Mouse (Mus musculus) forebrain, embryonic 15.5 days (tissue): Measurements from ENCODE around the gene Glod5. TPM values are rescaled to one million over a fixed set of nuclear protein-coding genes. Genes with fewer than 3 reads are reported as not detected.
"Not testable (repeated sequence)": the region's sequence is repeated elsewhere in the genome, so short reads cannot be mapped to it uniquely, and the experiment has no call there.

Source experiments
- ATAC-seq: fragments of 200-750 bp; cut with Nextera tagmentation; replicated peaks from 2 replicates; pipeline ENCODE4 v1.8.0; 2017; ENCODE audit warnings: mild to moderate bottlenecking, moderate TSS enrichment, moderate library complexity
- H3K27ac ChIP-seq: fragments of 300-500 bp; sonication (generic); replicated peaks from 2 replicates; pipeline ENCODE4 v1.5.1; 2015; ENCODE audit warnings: mild to moderate bottlenecking, inconsistent platforms
- H3K27me3 ChIP-seq: fragments of 300-500 bp; sonication (generic); 2 replicates; pipeline ENCODE4 v1.6.1; 2015; ENCODE audit warnings: inconsistent platforms
- H3K36me3 ChIP-seq: fragments of 300-500 bp; sonication (generic); 2 replicates; pipeline ENCODE4 v1.6.1; 2015; ENCODE audit warnings: mild to moderate bottlenecking, inconsistent platforms
- H3K4me1 ChIP-seq: fragments of 300-500 bp; sonication (generic); 2 replicates; pipeline ENCODE4 v1.6.1; 2015; ENCODE audit warnings: inconsistent platforms
- H3K4me2 ChIP-seq: fragments of 300-500 bp; sonication (generic); replicated peaks from 2 replicates; pipeline ENCODE4 v1.6.1; 2015; ENCODE audit warnings: mild to moderate bottlenecking, inconsistent platforms
- H3K4me3 ChIP-seq: fragments of 300-500 bp; sonication (generic); 2 replicates; pipeline ENCODE4 v1.5.1; 2015; ENCODE audit warnings: mild to moderate bottlenecking, inconsistent platforms
- H3K9ac ChIP-seq: fragments of 300-500 bp; sonication (generic); replicated peaks from 2 replicates; pipeline ENCODE4 v1.6.1; 2015; ENCODE audit warnings: mild to moderate bottlenecking, inconsistent platforms
- H3K9me3 ChIP-seq: fragments of 300-500 bp; sonication (generic); 2 replicates; pipeline ENCODE4 v1.6.1; 2016; ENCODE audit warnings: inconsistent platforms
- WGBS: fragments of 180-500 bp; shearing (Covaris S2); methylation state at CpG from one replicate; pipeline ENCODE4 v1.1.7; 2015; ENCODE audit warnings: mixed read lengths; 5-methylcytosine and 5-hydroxymethylcytosine counted together
- polyA plus RNA-seq: library from polyadenylated mRNA; unstranded; fragments of >200 nt; fragmentation: Nextera tagmentation; extraction: Ambion mirVana; gene quantifications from 2 replicates; pipeline ENCODE4 v1.2.1, GENCODE M21; 2015

Gene Glod5
- 0.29 and 0.36 TPM in 2 replicates for polyA plus RNA-seq

DNA sequence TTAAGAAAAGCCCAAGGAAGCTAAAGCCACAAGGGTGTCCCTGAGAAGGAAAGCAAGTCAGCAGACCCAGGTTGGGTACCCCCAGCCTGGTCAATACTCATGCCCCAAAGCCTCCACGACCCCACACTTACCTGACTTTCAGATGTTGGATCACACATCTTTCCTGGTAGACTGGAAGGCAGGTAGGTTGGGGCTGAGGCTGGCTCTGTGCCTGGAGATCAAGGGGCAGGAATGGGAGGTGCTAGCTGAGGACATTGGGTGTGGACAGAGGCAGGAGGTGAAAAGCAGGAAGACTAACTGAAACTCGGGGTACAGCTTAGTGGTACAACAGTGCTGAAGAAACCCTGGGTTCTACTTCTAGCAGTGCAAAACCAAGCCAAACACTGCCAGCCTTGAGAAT is at the start of gene Glod5:
Glod5 (minus strand) TSS at position 207 of the 400 bp plus-strand sequence.
- Histone ChIP-seq H3K4me2 (no peak within 1 kb of the TSS), H3K27me3 (no peaks in the 10 kb centered on the region), H3K4me1 (peaks cover under 1% of the 10 kb centered on the region; the same call in 1 of the 2 replicates), H3K27ac (no peak within 1 kb of the TSS), H3K4me3 (no peak within 1 kb of the TSS), H3K36me3 (no peaks in the 10 kb centered on the region), H3K9me3 (no peaks in the 10 kb centered on the region), H3K9ac (no peak within 1 kb of the TSS)
- WGBS: 72% methylated on average over 2 of the region's 2 CpGs
- ATAC-seq: no peak

DNA sequence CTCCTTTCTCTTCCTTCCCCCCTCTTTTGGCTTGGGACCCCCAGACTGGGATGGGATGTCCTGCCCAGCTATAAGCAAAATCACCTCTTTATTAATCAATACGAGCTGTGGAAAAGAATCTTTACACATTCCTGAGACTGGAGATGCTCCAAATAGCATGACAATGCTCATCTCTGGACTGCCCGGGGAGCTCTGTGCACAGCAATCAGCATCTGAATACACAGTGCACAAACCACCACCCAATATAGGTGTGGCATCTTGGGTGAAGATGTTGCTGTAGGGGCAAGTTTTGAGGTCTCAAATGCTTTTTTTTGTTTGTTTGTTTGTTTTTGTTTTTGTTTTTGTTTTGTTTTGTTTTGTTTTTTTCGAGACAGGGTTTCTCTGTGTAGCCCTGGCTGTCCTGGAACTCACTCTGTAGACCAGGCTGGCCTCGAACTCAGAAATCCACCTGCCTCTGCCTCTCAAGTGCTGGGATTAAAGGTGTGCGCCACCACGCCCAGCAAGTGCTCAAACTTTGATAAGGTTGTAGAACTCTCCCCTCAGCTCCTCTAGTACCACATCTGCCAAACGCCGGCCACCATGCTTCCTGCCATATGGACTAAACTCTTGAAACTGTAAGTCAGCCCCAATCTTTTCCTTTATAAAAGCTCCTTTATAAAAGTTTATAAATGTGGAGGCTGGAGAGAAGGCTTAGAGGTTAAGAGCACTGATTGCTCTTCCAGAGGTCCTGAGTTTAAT is 32.9 kb upstream of the Glod5 start:
- H3K9me3 ChIP-seq, H3K27me3 ChIP-seq, ATAC-seq, H3K4me1 ChIP-seq, H3K4me2 ChIP-seq, H3K4me3 ChIP-seq, H3K36me3 ChIP-seq, H3K9ac ChIP-seq, H3K27ac ChIP-seq: not testable (repeated sequence)
- 85% methylated on average over 8 of the region's 8 CpGs for WGBS

DNA sequence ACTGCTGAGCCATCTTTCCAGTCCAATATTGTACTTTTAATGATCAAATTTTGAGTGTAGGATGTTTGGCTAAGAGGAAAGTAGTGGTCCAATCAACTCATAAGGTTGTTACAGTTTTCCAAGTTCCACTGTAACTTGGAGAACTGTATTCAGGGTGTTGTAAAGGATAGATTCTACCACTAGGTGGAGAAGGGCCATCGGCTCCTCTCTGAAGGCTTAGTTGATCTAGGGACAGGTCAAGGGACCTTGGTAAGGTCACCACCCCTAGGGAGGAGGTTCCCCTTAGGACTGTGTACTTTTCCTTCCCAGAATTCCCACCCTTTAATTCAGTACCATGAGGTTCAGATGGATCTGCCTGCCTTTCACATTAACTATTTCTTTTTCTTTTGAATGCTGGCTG is 14.7 kb upstream of the Glod5 start:
- H3K4me1 ChIP-seq: no peaks in the 10 kb centered on the region
- 74% methylated on average over 1 of the region's 1 CpGs for WGBS
- no peaks in the 10 kb centered on the region for H3K27me3 ChIP-seq
- H3K4me3 ChIP-seq: no peak overlapping the region
- H3K9ac ChIP-seq: no peak overlapping the region
- ATAC-seq: no peak
- H3K4me2 ChIP-seq: no peak overlapping the region
- no peaks in the 10 kb centered on the region for H3K9me3 ChIP-seq
- no peaks in the 10 kb centered on the region for H3K36me3 ChIP-seq
- H3K27ac ChIP-seq: no peak overlapping the region

DNA sequence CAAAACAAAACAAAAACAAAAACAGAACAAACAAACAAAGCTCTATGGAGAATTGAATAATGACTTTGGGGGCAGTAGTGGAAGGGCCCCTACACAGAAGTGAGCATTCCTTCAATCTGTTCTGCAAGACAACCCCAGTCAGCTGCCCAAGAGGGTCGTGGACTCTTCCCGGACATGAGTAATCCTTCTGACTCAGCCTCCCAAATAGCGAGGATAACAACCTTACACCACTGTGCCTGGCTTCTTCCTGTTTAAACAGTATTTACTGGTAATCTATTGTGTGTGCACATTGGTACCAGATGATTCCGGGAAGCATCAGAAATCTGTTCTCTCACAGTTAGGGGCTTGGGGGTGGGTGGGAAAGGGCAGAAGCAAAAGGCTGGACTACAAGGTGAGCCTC is 8.5 kb upstream of the Glod5 start:
- Histone ChIP-seq H3K27me3 (no peaks in the 10 kb centered on the region), H3K9me3 (no peaks in the 10 kb centered on the region), H3K9ac (no peak overlapping the region), H3K4me2 (no peak overlapping the region), H3K4me3 (no peak overlapping the region), H3K27ac (no peak overlapping the region), H3K36me3 (no peaks in the 10 kb centered on the region), H3K4me1 (no peaks in the 10 kb centered on the region)
- WGBS: 61% methylated on average over 4 of the region's 4 CpGs
- ATAC-seq: no peak

DNA sequence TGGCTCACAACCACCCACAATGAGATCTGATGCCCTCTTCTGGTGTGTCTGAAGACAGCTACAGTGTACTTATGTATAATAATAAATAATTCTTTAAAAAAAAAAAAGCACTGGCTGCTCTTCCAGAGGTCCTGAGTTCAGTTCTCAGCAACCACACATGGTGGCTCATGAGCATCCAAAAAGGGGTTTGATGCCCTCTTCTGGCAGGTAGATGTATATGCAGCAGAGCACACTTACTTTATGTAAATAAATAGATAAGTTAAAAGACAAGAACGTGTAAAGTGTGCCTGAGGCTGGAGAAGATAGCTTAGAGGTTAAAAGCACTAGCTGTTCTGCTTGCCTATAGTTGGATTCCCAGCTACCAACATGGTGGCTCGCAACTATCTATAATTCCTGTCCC is 6.5 kb upstream of the Glod5 start:
- ATAC-seq: no peak
- H3K36me3 ChIP-seq: no peaks in the 10 kb centered on the region
- H3K4me1 ChIP-seq: no peaks in the 10 kb centered on the region
- H3K27me3 ChIP-seq: no peaks in the 10 kb centered on the region
- H3K27ac ChIP-seq: no peak overlapping the region
- H3K9me3 ChIP-seq: no peaks in the 10 kb centered on the region
- 79% methylated on average over 2 of the region's 2 CpGs for WGBS
- H3K9ac ChIP-seq: no peak overlapping the region
- no peak overlapping the region for H3K4me3 ChIP-seq
- H3K4me2 ChIP-seq: no peak overlapping the region

DNA sequence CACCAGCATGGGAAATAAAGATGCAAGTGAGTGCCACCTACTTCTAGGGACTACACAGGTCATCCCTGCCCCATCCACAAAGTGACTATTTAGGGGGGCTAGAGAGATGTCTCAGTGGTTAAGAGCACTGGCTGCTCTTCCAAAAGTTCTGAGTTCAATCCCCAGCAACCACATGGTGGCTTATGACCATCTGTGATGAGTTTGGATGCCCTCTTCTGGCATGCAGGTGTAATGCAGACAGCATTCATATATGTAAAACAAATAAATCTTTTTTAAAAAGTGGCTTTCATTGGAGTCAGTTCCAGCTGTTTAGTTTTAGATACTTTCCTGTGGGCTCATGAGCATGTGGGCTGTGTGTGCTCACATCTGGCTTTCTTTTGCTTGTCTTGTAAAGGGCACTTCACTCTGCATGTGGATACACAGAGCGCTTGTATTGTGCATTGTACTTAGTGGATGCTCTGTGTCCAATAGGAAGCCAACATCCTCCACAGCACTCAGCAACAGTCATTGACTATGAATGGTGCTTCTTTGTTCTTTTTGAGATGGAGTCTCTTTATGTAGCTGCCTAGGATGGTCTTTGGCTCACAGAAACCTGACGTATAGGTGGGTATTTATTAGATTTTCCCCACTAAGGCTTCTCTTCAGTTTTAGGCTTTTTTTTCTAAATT is 2.0 kb upstream of the Glod5 start:
- H3K4me1 ChIP-seq: no peaks in the 10 kb centered on the region
- WGBS: 64% methylated on average over 2 of the region's 2 CpGs
- H3K9me3 ChIP-seq: no peaks in the 10 kb centered on the region
- no peak overlapping the region for H3K4me2 ChIP-seq
- H3K27ac ChIP-seq: no peak overlapping the region
- ATAC-seq: no peak
- no peak overlapping the region for H3K9ac ChIP-seq
- H3K27me3 ChIP-seq: no peaks in the 10 kb centered on the region
- H3K36me3 ChIP-seq: no peaks in the 10 kb centered on the region
- no peak overlapping the region for H3K4me3 ChIP-seq

DNA sequence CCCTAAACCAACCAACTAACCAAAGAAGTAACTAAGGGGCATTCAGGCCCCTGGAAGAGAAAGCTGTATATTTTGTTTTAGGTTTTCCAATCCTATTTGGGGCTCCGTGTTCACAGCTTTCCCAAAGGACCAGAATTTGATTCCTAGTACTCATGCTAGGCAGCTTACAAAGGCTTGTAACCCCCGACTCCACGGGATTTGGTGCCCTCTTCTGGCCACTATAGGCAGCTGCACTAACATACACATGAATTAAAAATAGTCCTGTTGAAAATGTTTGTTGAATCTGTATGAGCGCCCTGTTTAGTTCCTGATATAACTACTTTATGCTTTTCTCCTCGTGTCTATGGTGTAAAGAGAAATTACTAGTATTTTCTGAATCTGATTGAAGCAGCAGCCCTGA is 1.1 kb downstream of the Glod5 start:
- Histone ChIP-seq H3K9ac (no peak overlapping the region), H3K4me2 (no peak overlapping the region), H3K9me3 (no peaks in the 10 kb centered on the region), H3K4me1 (peaks cover 3% of the 10 kb centered on the region; the same call in 1 of the 2 replicates), H3K27ac (no peak overlapping the region), H3K36me3 (no peaks in the 10 kb centered on the region), H3K4me3 (no peak overlapping the region), H3K27me3 (no peaks in the 10 kb centered on the region)
- 11% methylated on average over 5 of the region's 5 CpGs for WGBS
- no peak for ATAC-seq

DNA sequence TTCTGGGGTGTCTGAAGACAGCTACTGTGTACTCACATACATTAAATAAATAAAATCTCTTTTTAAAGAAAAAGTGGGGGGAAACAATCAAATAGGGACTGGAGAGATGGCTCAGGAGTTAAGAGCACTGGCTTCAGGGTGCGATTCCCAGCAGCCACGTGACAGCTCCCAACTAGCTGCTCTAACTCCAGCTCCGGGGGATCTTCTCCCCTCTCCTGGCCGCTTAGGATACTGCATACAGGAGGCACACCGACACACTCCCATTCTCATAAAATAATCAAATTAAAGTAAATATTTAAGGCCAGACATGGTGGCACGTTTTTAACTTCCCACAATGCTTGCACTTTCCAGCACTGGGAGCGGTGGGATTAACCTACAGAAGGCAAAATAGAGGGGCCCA is 2.6 kb downstream of the Glod5 start:
- H3K4me3 ChIP-seq, H3K9ac ChIP-seq, ATAC-seq, H3K9me3 ChIP-seq, H3K4me2 ChIP-seq, H3K27ac ChIP-seq, H3K36me3 ChIP-seq, H3K4me1 ChIP-seq, H3K27me3 ChIP-seq: not testable (repeated sequence)
- WGBS: 34% methylated on average over 7 of the region's 7 CpGs

DNA sequence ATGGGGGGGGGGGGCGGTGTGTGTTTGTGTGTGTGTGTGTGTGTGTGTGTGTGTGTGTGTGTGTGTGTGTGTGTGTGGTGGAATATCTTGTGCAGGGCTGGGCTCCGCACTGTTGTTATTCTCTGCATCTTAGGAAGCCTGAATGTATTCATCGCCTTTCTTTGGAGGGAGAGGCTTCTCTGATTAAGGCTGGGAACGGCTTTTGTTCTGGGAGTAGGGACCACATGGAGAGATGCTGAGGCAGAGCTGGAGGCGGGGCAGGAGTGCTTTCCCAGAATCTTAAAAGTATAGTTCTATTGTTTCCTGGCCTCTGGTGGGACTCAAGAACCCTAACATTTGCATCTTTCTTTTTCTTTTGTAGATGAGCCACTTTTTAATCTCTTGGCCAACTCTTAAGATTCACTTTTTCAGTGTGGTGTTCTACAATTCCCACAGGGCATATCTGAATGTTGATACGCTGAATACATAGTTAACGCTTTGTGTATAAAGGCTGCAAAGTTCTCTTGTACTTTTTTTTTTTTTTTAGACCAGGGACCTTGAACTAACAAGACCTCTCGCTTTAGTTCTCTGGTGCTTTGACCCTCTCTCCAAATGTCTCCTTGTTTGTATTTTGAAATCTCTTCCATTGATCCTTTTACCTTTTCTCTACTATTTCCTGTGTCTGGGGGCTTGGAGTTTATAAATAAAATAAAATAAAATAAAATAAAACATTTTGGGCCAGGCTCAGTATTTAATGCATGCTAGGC is 4.5 kb downstream of the Glod5 start:
- Histone ChIP-seq H3K4me1 (peaks cover 3% of the 10 kb centered on the region; the same call in 1 of the 2 replicates), H3K27ac (no peak overlapping the region), H3K9ac (no peak overlapping the region), H3K4me3 (no peak overlapping the region), H3K27me3 (no peaks in the 10 kb centered on the region), H3K9me3 (no peaks in the 10 kb centered on the region), H3K4me2 (no peak overlapping the region), H3K36me3 (no peaks in the 10 kb centered on the region)
- 18% methylated on average over 8 of the region's 8 CpGs for WGBS
- ATAC-seq: 0 out of 2 replicates have a peak, but pooled peaks have one; percentile 48

DNA sequence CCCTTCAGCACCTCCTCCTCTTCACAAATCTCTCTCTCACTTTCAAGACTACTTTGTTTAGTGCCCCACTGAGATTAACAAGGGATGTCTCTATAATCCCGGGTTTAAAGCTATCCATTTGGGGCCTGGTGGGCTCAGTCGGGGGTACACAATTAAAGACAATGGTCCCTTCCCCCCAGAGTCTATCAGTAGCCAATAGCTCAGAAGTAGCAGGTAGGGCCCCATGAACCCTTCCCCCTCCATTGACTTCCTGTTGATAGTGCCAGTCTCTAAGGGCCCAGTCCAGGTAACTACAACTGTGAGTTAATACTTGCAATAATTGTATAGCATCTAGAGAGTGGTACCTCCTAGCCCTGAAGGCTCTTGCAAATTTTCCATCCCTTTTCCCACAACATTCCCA is 5.1 kb downstream of the Glod5 start:
- H3K4me3 ChIP-seq: no peak overlapping the region
- 24% methylated on average over 2 of the region's 2 CpGs for WGBS
- H3K27ac ChIP-seq: no peak overlapping the region
- H3K4me1 ChIP-seq: peaks cover 3% of the 10 kb centered on the region; the same call in 1 of the 2 replicates
- no peaks in the 10 kb centered on the region for H3K9me3 ChIP-seq
- ATAC-seq: no peak
- no peaks in the 10 kb centered on the region for H3K27me3 ChIP-seq
- H3K36me3 ChIP-seq: no peaks in the 10 kb centered on the region
- H3K4me2 ChIP-seq: no peak overlapping the region
- H3K9ac ChIP-seq: no peak overlapping the region

DNA sequence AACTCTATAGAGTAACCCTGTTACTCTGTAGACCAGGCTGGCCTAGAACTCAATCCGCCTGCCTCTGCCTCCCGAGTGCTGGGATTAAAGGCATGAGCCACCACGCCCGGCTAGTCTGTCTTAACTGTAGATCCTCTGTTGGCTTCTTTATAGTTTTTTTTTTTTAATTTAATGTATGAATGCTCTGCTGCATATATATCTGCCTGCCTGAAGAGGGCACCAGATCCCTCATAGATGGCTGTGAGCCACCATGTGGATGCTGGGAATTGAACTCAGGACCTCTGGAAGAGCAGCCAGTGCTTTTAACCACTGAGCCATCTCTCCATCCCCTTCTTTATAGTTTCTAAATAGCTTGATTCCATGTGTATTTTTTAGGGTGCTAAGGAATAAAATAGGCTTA is 8.9 kb downstream of the Glod5 start:
- not testable (repeated sequence) for H3K9me3 ChIP-seq, ATAC-seq
- 80% methylated on average over 4 of the region's 4 CpGs for WGBS

DNA sequence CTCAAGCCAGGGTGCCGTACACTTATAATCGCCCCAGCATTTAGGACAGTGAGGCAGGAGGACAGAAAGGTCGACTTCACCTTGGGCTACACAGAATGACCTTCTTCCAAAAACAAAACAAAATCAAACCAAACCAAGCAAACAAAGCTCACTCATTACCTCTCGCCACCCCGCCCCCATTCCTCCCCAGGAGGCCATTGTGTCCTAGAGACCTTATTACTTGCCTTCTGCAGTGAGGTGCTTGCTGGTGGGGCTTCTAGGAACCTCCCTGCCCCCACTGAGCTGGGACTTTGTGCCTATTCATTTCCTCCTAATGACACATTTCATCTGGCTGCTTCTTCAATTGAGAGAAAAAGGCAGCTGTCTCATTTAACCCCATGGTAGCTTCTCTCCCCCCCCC is 9.7 kb downstream of the Glod5 start:
- H3K36me3 ChIP-seq: no peaks in the 10 kb centered on the region
- ATAC-seq: no peak
- peaks cover 3% of the 10 kb centered on the region; the same call in 1 of the 2 replicates for H3K4me1 ChIP-seq
- no peak overlapping the region for H3K4me2 ChIP-seq
- H3K27ac ChIP-seq: no peak overlapping the region
- H3K9me3 ChIP-seq: no peaks in the 10 kb centered on the region
- H3K4me3 ChIP-seq: no peak overlapping the region
- no peaks in the 10 kb centered on the region for H3K27me3 ChIP-seq
- 22% methylated on average over 5 of the region's 5 CpGs for WGBS
- H3K9ac ChIP-seq: no peak overlapping the region

More for the DNA sequence above, 8.9 kb downstream of the Glod5 start:
- H3K36me3 ChIP-seq, H3K27me3 ChIP-seq, H3K4me3 ChIP-seq, H3K27ac ChIP-seq, H3K9ac ChIP-seq, H3K4me1 ChIP-seq, H3K4me2 ChIP-seq: not testable (repeated sequence)
